Mouse (Mus musculus) B cell, adult 2 months (primary cell): Measurements from ENCODE around the gene Aldob.
A peak's percentile ranks its signal among the peaks of the same experiment; 100 is the strongest.
"Not testable (repeated sequence)": the region's sequence is repeated elsewhere in the genome, so short reads cannot be mapped to it uniquely, and the experiment has no call there.

ENCODE experiments used
- DNase-seq, 2 experiments: peaks; one replicate each; pipeline ENCODE4 v3.0.0; 2022

The Aldob gene

GRCm38 (mm10) chr4:49535036-49535435 lies 14.3 kb downstream of the Aldob start:
- no peak for DNase-seq

GRCm38 (mm10) chr4:49522576-49522975 lies 26.8 kb downstream of the Aldob start:
- DNase-seq, result no peak

GRCm38 (mm10) chr4:49521346-49521745 lies 28.0 kb downstream of the Aldob start:
- DNase-seq, result no peak

- DNase-seq, result peak; percentile 89 to 91
Observed at GRCm38 (mm10) chr4:49520572-49521340, 28.6 kb downstream of the Aldob start, which contains the start of the genes Mrpl50 and Zfp189. Gene Mrpl50 (minus strand): TSS chr4:49521093. Gene Zfp189 (plus strand): TSS chr4:49521176.

GRCm38 (mm10) chr4:49519476-49519875 lies 29.9 kb downstream of the Aldob start:
- no peak for DNase-seq

GRCm38 (mm10) chr4:49514441-49514840 lies 34.9 kb downstream of the Aldob start:
- DNase-seq, result no peak

GRCm38 (mm10) chr4:49512636-49513035 lies 36.7 kb downstream of the Aldob start:
- no peak for DNase-seq

- DNase-seq, result not testable (repeated sequence)
Observed at GRCm38 (mm10) chr4:49510236-49510835, 39.0 kb downstream of the Aldob start.

GRCm38 (mm10) chr4:49509183-49509582 lies 40.2 kb downstream of the Aldob start:
- no peak for DNase-seq

- DNase-seq, result no peak
Observed at GRCm38 (mm10) chr4:49506386-49506785, 43.0 kb downstream of the Aldob start, which contains the start of gene Baat. Gene Baat (minus strand): TSS chr4:49506557.

- DNase-seq, result no peak
Observed at GRCm38 (mm10) chr4:49503563-49503962, 45.8 kb downstream of the Aldob start.
